Mouse (Mus musculus) naive thymus-derived CD4-positive, alpha-beta T cell, adult 2 months (primary cell): ENCODE measurements around the gene Zfp846.
"Not testable (repeated sequence)": the region's sequence is repeated elsewhere in the genome, so short reads cannot be mapped to it uniquely, and the experiment has no call there.

Experiments
- DNase-seq: peaks from one replicate; pipeline ENCODE4 v3.0.0-alpha.2; 2011; ENCODE audit warnings: low read depth

The Zfp846 gene

GRCm38 (mm10) chr9:20581175-20581634 lies at the start of gene Zfp846:
Zfp846 (plus strand) TSS chr9:20581291.
- DNase-seq = peak; percentile 93

GRCm38 (mm10) chr9:20534326-20534926 lies 46.7 kb upstream of the Zfp846 start:
- no peak for DNase-seq

DNA sequence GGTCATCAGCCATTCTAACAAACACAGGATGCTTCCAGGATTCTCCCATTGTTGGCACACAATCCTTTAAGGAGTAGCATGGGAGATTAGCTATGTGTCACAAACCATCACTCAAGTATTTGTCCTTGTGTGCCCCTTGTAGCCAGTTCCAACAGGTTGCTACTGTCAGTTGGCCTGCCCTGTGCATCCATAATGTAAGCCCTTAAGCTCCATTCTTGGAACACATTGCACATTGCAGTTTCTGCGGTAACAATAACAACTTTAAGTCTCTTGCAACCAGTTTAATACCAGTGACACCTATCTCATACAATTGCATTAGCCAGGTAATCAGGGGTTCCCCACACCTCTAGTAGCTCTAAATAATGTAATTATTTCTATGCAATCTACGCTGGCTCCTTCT lies 44.5 kb upstream of the Zfp846 start:
- no peak for DNase-seq

- DNase-seq = no peak
Measured at GRCm38 (mm10) chr9:20543496-20543895, 37.6 kb upstream of the Zfp846 start.

- peak; percentile 81 for DNase-seq
Measured at GRCm38 (mm10) chr9:20544070-20544821, 36.8 kb upstream of the Zfp846 start.

DNA sequence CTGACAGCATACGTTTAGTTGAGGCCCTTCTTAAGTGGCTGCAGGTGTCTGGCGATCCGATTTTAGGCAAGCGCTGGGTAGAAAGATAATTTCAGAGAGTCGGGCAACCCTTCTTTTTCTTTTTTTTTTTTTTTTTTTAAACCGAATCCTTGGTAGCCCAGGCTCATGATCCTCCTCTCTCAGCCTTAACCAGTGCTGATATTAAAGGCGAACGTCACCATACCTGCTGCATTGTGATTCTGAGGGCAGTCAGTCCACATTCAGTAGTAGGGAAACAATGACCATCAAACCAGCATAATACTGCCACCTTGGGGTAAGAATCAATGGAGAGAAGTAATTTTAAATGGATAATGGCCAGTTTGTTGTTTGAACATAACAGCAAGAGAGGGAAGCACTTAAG lies 35.9 kb upstream of the Zfp846 start:
- DNase-seq = peak; percentile 19

DNA sequence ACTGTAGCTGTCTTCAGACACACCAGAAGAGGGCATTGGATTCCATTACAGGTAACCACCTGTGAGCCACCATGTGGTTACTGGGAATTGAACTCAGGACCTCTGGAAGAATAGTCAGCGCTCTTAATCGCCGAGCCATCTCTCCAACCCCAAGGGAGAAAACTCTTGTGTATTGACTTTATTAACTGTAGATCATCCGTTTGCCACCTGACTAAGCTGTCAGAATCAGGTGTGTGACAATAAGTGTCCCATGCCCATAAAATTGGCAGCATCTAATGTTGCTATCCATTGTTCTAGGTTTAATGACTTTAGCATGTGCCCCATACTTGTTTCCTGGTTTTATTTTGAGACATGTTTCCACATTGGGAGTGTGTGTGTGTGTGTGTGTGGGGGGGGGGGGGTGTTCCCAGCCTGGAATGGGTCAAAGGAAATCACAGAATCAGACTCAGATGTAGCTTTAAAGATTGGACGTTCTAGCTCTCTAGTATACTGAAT lies 29.3 kb upstream of the Zfp846 start:
- DNase-seq = no peak

DNA sequence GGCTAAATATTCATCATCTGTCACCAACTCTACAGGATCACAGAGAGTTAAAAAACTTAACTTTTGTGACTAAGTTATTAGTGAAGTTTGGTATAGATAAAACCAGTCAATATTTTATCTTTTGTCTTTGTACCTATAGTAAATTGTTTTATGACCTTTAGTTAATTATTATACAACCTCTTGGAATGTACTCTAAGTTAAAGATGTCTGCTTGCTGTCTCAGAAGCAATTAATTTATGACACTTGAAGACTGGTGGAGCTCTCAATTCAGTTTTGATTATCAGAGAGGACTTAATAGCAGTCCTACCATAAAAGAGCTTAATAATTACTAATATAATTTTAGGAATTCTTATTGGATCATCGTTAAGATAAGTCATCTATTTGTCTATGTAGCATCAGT lies 28.4 kb upstream of the Zfp846 start:
- no peak for DNase-seq

GRCm38 (mm10) chr9:20562177-20562576 lies 18.9 kb upstream of the Zfp846 start:
- DNase-seq = no peak

GRCm38 (mm10) chr9:20565326-20566030 lies 15.6 kb upstream of the Zfp846 start:
- DNase-seq = not testable (repeated sequence)

DNA sequence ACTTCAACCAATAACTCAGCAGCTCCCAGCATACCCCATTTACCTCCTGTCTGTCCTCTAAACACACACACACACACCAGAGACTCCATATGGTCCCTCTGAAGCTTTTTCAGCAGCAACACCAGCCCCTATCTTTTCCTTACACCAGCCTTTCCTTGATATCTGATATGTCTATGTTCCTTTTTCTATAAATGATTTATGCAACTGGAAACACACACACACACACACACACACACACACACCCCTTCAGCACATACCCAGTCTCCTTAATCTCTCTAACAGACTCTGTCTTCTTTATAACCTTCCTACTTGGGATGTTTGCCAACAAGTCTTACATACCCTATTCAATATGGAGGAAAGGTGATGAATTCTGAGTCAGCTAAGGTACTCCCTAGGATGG lies 10.0 kb upstream of the Zfp846 start:
- DNase-seq = no peak

DNA sequence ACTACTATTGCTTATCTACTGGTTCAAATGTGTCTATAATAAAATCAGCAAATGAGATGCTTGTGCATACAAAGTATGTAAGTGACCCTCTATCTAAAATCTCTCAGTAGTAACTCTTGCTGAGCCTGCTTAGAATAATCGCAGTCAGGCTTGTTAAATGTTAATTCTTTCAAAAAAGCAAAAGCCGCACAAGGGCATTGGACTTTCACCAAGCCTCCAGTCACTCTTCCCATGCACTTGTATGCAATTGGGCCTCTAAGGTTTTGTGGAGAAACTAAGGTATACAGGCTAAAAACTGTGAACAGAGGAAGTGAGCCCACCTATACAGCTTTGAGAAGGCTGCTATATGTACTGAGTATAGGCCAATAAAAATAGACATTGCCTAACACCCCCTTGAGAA lies 4.5 kb upstream of the Zfp846 start:
- no peak for DNase-seq

DNA sequence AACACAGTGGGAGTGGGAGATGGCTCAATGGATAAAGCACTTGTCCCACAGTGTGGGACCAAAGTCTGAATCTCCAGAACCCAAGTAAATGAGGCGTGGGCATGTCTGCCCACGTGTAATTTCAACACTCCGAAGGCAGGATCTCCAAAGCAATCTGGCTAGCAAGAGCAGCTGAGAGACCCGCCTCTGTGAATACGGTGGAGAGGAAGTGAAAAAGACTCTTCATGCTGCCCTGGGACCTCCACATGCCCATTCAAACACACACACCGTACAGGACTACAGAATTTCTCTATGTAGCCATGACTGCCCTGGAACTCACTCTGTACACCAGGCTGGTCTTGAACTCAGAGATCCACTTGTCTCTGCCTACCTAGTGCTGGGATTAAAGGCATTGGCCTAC lies 20.2 kb downstream of the Zfp846 start:
- DNase-seq = no peak

GRCm38 (mm10) chr9:20606269-20606668 lies 25.2 kb downstream of the Zfp846 start:
- peak; percentile 23 for DNase-seq

- peak; percentile 98 for DNase-seq
Measured at GRCm38 (mm10) chr9:20607100-20607974, 26.2 kb downstream of the Zfp846 start.

DNA sequence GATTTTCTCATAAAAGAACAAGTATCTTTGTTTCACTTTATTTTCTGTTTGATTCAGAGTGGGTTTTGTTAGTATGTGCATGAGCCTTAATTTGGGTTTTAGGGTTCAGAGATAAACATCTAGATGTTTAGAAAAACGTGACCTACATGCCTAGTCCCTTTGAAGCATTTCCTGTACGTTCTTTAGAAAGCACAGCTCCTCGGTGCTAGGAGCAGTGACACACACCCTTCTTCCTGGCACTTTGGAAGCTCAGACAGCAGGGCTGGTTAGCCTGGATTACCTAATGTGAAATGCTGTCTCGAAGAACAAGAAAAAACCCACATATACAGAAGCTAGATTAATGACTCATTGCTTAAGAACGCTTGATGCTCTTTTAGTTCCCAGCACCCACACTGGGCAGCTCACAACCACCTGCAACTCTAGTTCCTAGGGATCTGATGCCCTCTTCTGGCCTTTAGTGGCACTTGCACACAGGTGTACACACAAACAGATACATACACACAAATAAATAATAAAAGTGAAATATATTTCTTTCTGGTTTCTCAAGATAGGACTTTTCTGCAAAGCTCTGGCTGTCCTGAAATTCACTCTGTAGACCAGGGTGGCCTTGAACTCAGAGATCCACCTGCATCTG lies 28.9 kb downstream of the Zfp846 start:
- DNase-seq = peak; percentile 65

- DNase-seq = no peak
Measured at GRCm38 (mm10) chr9:20611976-20612375, 30.9 kb downstream of the Zfp846 start.

- no peak for DNase-seq
Measured at GRCm38 (mm10) chr9:20616685-20617084, 35.6 kb downstream of the Zfp846 start.

- no peak for DNase-seq
Measured at GRCm38 (mm10) chr9:20631332-20631731, 50.2 kb downstream of the Zfp846 start.

DNA sequence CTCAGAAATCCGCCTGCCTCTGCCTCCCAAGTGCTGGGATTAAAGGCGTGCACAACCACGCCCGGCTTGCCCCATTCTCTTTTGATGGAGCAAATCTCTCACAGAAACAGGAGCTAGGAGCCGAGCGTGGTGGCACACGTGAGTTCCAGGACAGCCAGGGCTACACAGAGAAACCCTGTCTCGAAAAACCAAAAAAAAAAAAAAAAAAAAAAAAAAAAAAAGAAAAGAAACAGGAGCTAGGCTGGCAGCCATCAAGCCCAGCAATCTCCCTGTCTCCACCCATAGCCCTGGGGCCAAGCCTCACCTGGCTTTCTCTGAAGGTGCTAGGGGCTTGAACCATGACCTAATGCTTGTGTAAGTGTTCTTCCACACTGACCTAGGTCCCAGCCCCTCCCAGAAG lies 54.6 kb downstream of the Zfp846 start:
- not testable (repeated sequence) for DNase-seq

- DNase-seq = peak; percentile 48
Measured at GRCm38 (mm10) chr9:20636256-20636655, 55.2 kb downstream of the Zfp846 start.
